Mouse (Mus musculus) C2C12 (cell line): ENCODE measurements at regions not wholly inside any gene's neighbourhood (a gene's known extent, or its start where the extent isn't known, plus 50 kb on each side); places are given as distances from the start of the nearest gene placed in this dataset.

Source experiments
- CEBPB ChIP-seq: IDR thresholded peaks from one replicate; pipeline ENCODE4 v1.6.1; 2011; ENCODE audit warnings: low read depth, mild to moderate bottlenecking, control low read depth, moderate library complexity
- CTCF ChIP-seq: IDR thresholded peaks from one replicate; pipeline ENCODE4 v1.5.1; 2011; ENCODE audit not compliant: control insufficient read depth, insufficient read depth, insufficient read length
- FOSL1 ChIP-seq: IDR thresholded peaks from one replicate; pipeline ENCODE4 v1.8.0; 2011; ENCODE audit warnings: mild to moderate bottlenecking, low read length; ENCODE audit not compliant: poor library complexity, insufficient read depth, severe bottlenecking
- MAX ChIP-seq: IDR thresholded peaks from one replicate; pipeline ENCODE4 v1.6.1; 2011; ENCODE audit warnings: mild to moderate bottlenecking, control low read depth
- MYOD1 ChIP-seq: IDR thresholded peaks from one replicate; pipeline ENCODE4 v1.6.1; 2011; ENCODE audit warnings: low read depth; ENCODE audit not compliant: control insufficient read depth, insufficient read length
- MYOG ChIP-seq: IDR thresholded peaks from one replicate; pipeline ENCODE4 v1.6.1; 2011; ENCODE audit not compliant: control insufficient read depth, insufficient read length; ENCODE audit errors: extremely low read depth
- USF1 ChIP-seq: IDR thresholded peaks from one replicate; pipeline ENCODE4 v1.6.1; 2011; ENCODE audit warnings: low read depth, mild to moderate bottlenecking, control low read depth, moderate library complexity

DNA sequence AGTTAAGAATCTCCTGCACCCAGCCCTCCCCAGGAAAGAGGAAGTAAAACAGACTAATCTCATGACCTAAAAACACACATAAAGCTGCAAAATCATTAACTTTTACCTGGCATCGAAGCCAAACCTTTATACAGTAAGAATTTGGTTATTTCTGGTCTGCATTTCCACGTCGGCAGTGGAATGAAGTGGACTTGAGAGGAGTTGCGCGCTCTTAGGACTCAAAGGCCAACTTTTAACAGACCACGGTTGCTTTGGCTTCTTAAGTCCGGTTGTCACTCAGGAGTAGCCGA is 159.2 kb upstream of the Nrip1 start:
- TF ChIP-seq CTCF (no peak), FOSL1 (no peak), MAX (no peak), USF1 (no peak), MYOG (no peak), CEBPB (no peak), MYOD1 (no peak)
